Mouse (Mus musculus): Measurements from ENCODE around the gene Esp15. TPM values are rescaled to one million over a fixed set of nuclear protein-coding genes. Genes with fewer than 3 reads are reported as not detected.

Esp15 gene
- total RNA-seq (2023), result not detected

GRCm38 (mm10) chr17:39640654-39641053, at the start of gene Esp15:
Esp15 (plus strand) TSS chr17:39640954.

Other genes starting within 250 kb of the Esp15 start
- gene Esp18, start 234.6 kb upstream of the Esp15 start, total RNA-seq (2023), result not detected
- not detected for gene Esp16, start 104.8 kb upstream of the Esp15 start, total RNA-seq (2023)